Mouse (Mus musculus) thymus, postnatal 25 days (tissue): Measurements from ENCODE around the gene Speer4a.
"Not testable (repeated sequence)": the region's sequence is repeated elsewhere in the genome, so short reads cannot be mapped to it uniquely, and the experiment has no call there.

Experiments used
- DNase-seq: peaks from one replicate; pipeline ENCODE4 v3.0.0; 2022

The Speer4a gene

DNA sequence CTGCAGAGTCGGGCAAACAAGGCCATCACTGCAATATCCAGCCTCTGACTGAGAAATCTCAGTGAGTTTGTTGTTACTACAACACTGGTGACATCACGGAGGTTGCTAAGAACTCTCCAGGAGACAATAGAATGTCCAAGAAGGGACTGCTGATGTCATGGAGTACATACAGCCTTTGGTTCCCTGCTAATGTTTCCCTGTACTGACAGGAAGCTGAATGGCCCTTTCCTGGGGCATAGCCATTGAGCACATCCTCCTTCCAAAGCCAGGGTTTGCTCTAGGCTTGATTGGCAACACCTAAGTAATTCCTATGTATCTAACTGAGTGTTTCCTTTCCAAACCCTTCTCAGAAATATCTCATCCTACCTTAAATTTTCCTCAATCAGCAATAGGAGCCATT is at the start of gene Speer4a:
Gene Speer4a (minus strand): TSS at position 101 of the 400 bp plus-strand sequence.
- DNase-seq, result not testable (repeated sequence)

DNA sequence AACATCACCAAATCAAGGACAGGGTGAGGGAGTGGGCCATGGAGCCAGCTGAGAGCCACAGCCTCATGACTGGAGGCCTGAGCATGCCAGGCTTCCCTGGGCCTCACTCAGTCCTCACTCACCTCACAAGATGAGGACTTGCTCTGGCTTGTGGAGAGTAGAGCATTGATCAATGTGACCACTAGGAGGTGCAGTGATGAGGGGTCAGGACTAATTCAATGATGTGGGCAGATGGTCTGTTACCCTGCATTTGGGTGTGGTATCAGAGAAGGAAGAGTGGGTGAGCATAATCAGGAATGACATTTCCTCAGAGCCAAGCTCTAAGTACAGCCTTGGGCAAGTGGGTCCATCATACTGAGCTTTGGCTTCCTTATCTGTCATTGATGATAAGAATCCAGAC is 39.7 kb upstream of the Speer4a start:
- not testable (repeated sequence) for DNase-seq

DNA sequence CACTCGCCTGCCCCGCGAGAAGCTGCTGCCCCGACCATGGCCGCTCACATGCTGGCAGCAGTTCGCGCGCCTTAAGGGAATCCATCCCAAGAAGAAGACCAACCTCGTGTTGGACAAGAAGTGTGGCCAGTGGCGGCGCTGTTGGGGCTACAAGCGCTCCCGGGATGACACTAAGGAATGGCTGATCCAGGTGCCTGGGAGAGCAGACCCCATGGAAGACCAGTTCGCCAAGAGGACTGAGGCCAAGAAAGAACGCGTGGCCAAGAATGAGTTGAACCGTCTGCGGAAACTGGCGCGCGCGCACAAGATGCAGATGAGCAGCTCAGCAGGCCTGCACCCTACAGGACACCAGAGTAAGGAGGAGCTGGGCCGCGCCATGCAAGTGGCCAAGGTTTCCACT is 31.4 kb upstream of the Speer4a start:
- no peak for DNase-seq

DNA sequence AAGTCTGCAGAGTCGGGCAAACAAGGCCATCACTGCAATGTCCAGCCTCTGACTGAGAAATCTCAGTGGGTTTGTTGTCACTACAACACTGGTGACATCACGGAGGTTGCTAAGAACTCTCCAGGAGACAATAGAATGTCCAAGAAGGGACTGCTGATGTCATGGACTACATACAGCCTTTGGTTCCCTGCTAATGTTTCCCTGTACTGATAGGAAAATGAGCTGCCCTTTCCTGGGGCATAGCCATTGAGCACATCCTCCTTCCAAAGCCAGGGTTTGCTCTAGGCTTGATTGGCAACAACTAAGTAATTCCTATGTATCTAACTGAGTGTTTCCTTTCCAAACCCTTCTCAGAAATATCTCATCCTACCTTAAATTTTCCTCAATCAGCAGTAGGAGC is 19.1 kb upstream of the Speer4a start, which contains the start of gene Gm7347:
Gene Gm7347 (minus strand): TSS at position 101 of the 400 bp plus-strand sequence.
- DNase-seq, result not testable (repeated sequence)

DNA sequence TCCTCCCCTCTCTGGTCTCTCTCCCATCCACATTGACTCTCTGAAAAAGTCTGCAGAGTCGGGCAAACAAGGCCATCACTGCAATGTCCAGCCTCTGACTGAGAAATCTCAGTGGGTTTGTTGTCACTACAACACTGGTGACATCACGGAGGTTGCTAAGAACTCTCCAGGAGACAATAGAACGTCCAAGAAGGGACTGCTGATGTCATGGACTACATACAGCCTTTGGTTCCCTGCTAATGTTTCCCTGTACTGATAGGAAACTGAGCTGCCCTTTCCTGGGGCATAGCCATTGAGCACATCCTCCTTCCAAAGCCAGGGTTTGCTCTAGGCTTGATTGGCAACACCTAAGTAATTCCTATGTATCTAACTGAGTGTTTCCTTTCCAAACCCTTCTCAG is 16.5 kb downstream of the Speer4a start, which contains the start of gene Gm5862:
Gene Gm5862 (minus strand): TSS at position 101 of the 400 bp plus-strand sequence.
- DNase-seq, result not testable (repeated sequence)

DNA sequence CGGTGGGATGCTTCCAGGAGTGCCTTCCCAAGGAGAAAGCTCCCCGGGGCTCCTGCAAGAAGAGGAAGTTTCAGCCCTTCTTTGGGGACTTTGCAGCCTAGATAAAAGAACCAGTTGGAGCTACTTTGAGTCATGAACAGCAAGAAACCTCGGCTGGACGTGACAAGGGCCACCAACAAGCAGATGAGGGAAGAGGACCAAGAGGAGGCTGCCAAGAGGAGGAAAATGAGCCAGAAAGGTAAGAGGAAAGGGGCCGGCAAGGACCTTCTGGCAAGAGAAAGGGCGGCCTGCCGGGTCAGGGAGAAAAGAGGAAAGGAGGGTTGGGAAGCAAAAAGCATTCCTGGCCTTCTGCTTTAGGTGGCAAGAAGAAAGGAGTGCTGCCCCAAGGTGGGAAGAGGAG is 31.7 kb downstream of the Speer4a start:
- not testable (repeated sequence) for DNase-seq

DNA sequence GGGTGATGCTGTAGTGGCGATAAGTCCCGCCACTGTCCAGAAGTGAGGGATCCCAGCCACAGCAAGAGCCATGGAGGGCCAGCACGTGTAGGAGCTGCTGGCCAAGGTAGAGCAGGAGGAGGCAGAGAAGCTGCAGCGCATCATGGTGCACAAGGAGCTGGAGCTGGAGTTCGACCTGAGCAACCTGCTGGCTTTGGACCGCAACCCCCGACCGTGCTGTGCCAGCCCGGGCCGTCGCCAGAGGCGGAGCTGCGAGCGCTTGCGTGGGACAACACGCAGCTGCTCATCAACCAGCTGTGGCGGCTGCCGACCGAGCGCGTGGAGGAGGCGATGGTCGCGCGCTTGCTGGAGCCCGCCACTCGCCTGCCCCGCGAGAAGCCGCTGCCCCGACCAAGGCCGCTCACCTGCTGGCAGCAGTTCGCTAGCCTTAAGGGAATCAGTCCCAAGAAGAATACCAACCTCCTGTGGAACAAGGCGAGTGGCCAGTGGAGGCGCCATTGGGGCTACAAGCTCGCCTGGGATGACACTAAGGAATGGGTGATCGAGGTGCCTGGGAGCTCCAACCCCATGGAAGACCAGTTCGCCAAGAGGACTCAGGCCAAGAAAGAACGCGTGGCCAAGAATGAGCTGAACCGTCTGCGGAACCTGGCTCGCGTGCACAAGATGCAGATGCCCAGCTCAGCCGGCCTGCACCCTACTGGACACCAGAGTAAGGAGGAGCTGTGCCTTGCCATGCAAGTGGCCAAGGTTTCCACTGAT is 32.2 kb downstream of the Speer4a start:
- DNase-seq, result not testable (repeated sequence)

DNA sequence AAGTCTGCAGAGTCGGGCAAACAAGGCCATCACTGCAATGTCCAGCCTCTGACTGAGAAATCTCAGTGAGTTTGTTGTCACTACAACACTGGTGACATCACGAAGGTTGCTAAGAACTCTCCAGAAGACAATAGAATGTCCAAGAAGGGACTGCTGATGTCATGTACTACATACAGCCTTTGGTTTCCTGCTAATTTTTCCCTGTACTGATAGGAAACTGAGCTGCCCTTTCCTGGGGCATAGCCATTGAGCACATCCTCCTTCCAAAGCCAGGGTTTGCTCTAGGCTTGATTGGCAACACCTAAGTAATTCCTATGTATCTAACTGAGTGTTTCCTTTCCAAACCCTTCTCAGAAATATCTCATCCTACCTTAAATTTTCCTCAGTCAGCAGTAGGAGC is 34.7 kb downstream of the Speer4a start, which contains the start of gene Gm1979:
Gene Gm1979 (minus strand): TSS at position 101 of the 400 bp plus-strand sequence.
- not testable (repeated sequence) for DNase-seq

DNA sequence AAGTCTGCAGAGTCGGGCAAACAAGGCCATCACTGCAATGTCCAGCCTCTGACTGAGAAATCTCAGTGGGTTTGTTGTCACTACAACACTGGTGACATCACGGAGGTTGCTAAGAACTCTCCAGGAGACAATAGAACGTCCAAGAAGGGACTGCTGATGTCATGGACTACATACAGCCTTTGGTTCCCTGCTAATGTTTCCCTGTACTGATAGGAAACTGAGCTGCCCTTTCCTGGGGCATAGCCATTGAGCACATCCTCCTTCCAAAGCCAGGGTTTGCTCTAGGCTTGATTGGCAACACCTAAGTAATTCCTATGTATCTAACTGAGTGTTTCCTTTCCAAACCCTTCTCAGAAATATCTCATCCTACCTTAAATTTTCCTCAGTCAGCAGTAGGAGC is 50.8 kb downstream of the Speer4a start, which contains the start of gene Gm21698:
Gene Gm21698 (minus strand): TSS at position 101 of the 400 bp plus-strand sequence.
- DNase-seq, result not testable (repeated sequence)
